Mouse (Mus musculus) Patski (cell line): ENCODE data around the gene Chadl. TPM values are rescaled to one million over a fixed set of nuclear protein-coding genes. Genes with fewer than 3 reads are reported as not detected.
"Not testable (repeated sequence)": the region's sequence is repeated elsewhere in the genome, so short reads cannot be mapped to it uniquely, and the experiment has no call there.

ENCODE experiments used
- ATAC-seq: fragments of 100-300 bp; one replicate; pipeline ENCODE4 v1.8.0; 2021
- CTCF ChIA-PET: fragments of 350-600 bp; sonication (Branson Sonifier 250); formaldehyde crosslinking; loops from one replicate; lab custom pipeline; 2022; ENCODE audit warnings: inconsistent platforms; lab: Charles Lee
- POLR2A ChIA-PET: fragments of 350-600 bp; sonication (Branson Sonifier 250); formaldehyde crosslinking; loops from one replicate; lab custom pipeline; 2022; ENCODE audit warnings: antibody characterized with exemption, inconsistent platforms; lab: Charles Lee
- DNase-seq: peaks from one replicate; pipeline ENCODE4 v3.0.0-alpha.2; 2011; ENCODE audit warnings: low read depth, low spot score
- H3K27me3 ChIP-seq: fragments of 371-371 bp; one replicate; pipeline ENCODE4 v1.5.1; 2021
- CTCF ChIP-seq: fragments of 100-300 bp; IDR thresholded peaks from one replicate; pipeline ENCODE4 v1.5.1; 2021
- in situ Hi-C: fragments of 300-500 bp; cut with MboI; formaldehyde crosslinking; loops from 3 replicates; pipeline ENCODE4 v1.11.1; 2018; ENCODE audit warnings: low pct_unique_long_range_greater_than_20kb, mixed read lengths
- polyA plus RNA-seq: library from polyadenylated mRNA; unstranded; gene quantifications from one replicate; pipeline ENCODE4 v1.2.3, GENCODE M21; 2021

Chadl gene
- polyA plus RNA-seq, 1 experiment from 2014 or later = 9.1 TPM

DNA sequence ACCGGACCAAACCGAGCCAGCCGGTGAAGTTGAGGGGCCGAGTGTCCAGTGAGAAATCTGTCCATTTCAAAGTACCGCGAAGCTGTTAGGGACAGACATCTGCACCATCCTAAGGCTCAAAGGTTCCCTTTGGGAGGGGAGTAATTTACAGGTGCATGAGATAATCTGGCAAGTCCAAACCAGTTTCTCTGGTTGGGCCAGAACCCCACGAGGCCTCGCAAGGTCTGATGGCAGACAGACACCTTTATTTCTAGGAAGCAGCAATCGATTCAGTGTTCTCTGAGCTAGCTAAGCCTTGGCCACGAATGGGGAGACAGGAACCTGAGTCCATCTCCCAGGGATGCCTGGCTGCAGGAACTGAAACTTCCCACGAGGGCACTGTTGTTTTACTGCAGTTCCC, 26.6 kb upstream of the Chadl start:
- no peak for TF ChIP-seq CTCF
- POLR2A ChIA-PET = no interaction called here
- CTCF ChIA-PET = no interaction called here
- ATAC-seq (no peak), DNase-seq (no peak)
- in situ Hi-C loops = no loop called here
- no peaks in the 10 kb centered on the region for H3K27me3 ChIP-seq

DNA sequence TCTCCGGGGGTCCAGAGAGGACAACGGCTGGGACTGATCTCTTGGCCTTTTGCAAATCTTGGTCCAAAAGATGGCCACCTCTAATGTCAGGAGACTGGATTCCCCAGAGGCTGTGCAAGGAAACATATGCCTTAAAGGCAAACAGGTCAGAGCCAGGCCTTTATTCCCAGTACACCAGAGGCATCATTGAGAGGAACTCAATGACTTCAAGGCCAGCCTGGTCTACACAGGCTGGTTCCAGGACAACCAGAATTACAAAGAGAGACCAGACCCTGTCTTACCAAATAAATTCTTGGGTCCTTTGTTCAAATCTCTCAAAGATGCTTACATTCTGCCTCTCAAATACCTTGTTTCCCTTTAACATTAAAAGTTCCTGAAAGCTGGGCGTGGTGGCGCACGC, 25.3 kb upstream of the Chadl start:
- ATAC-seq (no peak), DNase-seq (no peak)
- H3K27me3 ChIP-seq = no peaks in the 10 kb centered on the region
- ChIA-PET POLR2A (interaction anchor here (1.5 kb wide), 1 partner anchor 13 kb away, joined by 6 read pairs; no protein-coding TSS in a partner anchor), CTCF (no interaction called here)
- no peak for TF ChIP-seq CTCF
- in situ Hi-C loops = no loop called here

DNA sequence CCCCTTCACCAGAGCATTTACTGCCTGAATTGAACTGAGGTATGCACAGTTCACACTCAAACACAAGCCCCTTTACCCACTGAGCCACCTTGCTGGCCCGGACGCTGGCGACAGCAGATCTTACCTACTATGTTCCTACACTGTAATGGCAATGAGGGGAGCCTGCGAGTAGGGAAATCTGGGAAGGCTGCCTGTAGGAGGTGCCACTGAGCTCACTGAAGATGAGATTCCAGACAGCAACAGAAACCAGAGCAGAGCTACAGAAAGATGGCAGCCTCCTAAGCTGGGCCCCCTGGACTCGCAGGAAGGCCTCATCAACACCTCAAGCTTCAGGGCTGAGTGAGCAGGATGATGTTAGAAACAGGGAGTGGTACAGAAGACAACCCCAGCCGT, 22.0 kb upstream of the Chadl start:
- TF ChIP-seq CTCF = no peak
- in situ Hi-C loops = no loop called here
- no peaks in the 10 kb centered on the region for H3K27me3 ChIP-seq
- CTCF ChIA-PET = interaction anchor here (1.1 kb wide), 1 partner anchor 11 kb away, joined by 3 read pairs; no protein-coding TSS in a partner anchor
- POLR2A ChIA-PET = interaction anchor here (0.9 kb wide), 1 partner anchor 9 kb away, joined by 4 read pairs; no protein-coding TSS in a partner anchor
- no peak for ATAC-seq
- DNase-seq = no peak

DNA sequence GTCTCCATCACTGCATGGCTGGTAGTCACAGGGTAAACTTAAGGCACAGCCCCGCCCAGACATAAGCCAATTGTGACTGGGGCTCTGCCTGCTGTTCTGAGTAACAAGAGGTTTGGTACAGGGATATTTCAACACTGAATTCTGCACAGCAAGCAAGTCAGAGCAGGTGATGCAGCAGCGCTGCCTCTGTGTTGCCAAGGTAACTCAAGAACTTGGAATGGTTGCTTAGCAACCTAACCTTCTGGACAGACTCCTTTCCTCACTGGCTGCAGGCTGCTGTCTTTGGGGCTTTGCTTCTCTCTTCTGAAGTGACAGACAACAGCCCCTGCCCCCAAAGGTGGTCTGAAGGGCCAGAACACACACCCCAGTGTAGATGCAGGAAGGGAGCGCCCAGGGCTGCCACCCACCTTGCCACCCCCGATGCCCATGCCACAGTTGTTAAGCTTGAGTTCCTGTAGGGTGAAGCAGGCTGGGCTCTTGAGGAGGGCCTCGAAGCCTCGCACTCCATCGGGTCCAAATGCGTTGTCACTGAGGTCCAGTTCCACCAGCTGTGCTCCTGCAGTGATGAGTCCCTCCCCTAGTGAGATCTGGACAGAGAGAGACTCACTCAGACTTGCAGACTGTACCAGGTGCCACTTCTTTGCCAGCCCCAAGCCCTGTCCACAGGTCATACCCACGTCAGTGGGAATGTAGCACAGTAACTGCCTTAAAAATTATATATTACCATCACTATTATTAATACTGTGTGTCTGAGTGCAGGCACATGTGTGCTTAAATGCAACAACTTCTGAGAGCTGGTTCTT, 21.4 kb upstream of the Chadl start:
- ChIA-PET CTCF (interaction anchor here (0.9 kb wide), 1 partner anchor 10 kb away, joined by 3 read pairs; no protein-coding TSS in a partner anchor), POLR2A (interaction anchor here (0.9 kb wide), 1 partner anchor 10 kb away, joined by 4 read pairs; no protein-coding TSS in a partner anchor)
- no peak for ATAC-seq
- in situ Hi-C loops = no loop called here
- no peak for DNase-seq
- no peaks in the 10 kb centered on the region for H3K27me3 ChIP-seq
- TF ChIP-seq CTCF = no peak

GRCm38 (mm10) chr15:81713742-81714141, 16.7 kb upstream of the Chadl start:
- no peaks in the 10 kb centered on the region for H3K27me3 ChIP-seq
- no peak for TF ChIP-seq CTCF
- POLR2A ChIA-PET = interaction anchor here (0.6 kb wide), 1 partner anchor 208 kb away, joined by 3 read pairs; no protein-coding TSS in a partner anchor
- no peak for DNase-seq
- CTCF ChIA-PET = no interaction called here
- no peak for ATAC-seq
- in situ Hi-C loops = no loop called here

GRCm38 (mm10) chr15:81710801-81711200, 13.7 kb upstream of the Chadl start:
- no peak for ATAC-seq
- in situ Hi-C loops = no loop called here
- ChIA-PET POLR2A (no interaction called here), CTCF (interaction anchor here (1.5 to 1.8 kb wide), 2 partner anchors 9 to 11 kb away, joined by 5 to 7 read pairs; no protein-coding TSS in a partner anchor)
- H3K27me3 ChIP-seq = no peaks in the 10 kb centered on the region
- no peak for DNase-seq
- no peak for TF ChIP-seq CTCF

DNA sequence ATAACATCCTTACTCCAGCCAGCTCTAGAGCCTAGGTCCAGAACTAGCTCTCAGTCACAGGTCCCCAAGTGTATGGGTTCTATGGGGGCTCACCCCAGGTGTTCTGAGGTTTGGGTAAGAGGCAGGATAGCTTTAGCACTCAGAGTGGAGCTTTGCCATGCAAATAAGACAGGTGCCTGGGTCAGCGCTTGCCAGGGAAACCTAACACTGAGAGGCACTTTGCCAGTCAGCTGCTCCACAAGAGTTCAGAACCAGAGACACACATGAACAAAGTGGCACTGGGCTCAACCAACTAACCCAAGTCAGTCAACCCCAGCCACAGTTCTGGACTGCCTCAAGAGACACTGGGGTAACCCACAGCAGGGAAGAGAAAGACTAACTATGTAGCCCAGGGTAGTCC, 12.6 kb upstream of the Chadl start:
- ChIA-PET CTCF (interaction anchor here (1.1 to 1.8 kb wide), 3 partner anchors 10 to 18 kb away, joined by 4 to 7 read pairs (median 5); no protein-coding TSS in a partner anchor), POLR2A (interaction anchor here (1.5 kb wide), 1 partner anchor 12 kb away, joined by 6 read pairs; no protein-coding TSS in a partner anchor)
- in situ Hi-C loops = no loop called here
- ATAC-seq = no peak
- H3K27me3 ChIP-seq = no peaks in the 10 kb centered on the region
- no peak for TF ChIP-seq CTCF
- no peak for DNase-seq

DNA sequence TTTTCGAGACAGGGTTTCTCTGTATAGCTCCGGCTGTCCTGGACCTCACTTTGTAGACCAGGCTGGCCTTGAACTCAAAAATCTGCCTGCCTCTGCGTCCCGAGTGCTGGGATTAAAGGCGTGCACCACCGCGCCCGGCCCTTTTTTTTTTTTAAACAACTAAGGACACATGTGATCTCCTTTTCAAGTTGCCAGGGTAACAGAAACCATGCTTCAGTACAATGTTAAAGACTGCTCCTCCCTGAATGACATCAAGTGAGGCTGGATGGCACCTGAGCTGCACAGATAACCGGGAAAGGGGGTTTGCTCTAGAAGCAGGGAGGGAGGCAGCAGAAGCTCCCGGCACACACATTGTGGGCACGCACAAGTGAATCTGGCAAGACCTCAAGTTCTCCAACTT, 11.9 kb upstream of the Chadl start:
- in situ Hi-C loops = no loop called here
- no peak for TF ChIP-seq CTCF
- no peak for DNase-seq
- no peak for ATAC-seq
- POLR2A ChIA-PET = interaction anchor here (1.5 kb wide), 1 partner anchor 12 kb away, joined by 6 read pairs; no protein-coding TSS in a partner anchor
- CTCF ChIA-PET = interaction anchor here (1.0 to 1.5 kb wide), 3 partner anchors 11 to 19 kb away, joined by 3 to 5 read pairs (median 4); no protein-coding TSS in a partner anchor
- H3K27me3 ChIP-seq = no peaks in the 10 kb centered on the region

GRCm38 (mm10) chr15:81703094-81703489, 6.0 kb upstream of the Chadl start:
- POLR2A ChIA-PET = no interaction called here
- TF ChIP-seq CTCF = no peak
- ATAC-seq (no peak), DNase-seq (no peak)
- in situ Hi-C loops = no loop called here
- no peaks in the 10 kb centered on the region for H3K27me3 ChIP-seq
- CTCF ChIA-PET = interaction anchor here (1.6 kb wide), 1 partner anchor 9 kb away, joined by 4 read pairs; no protein-coding TSS in a partner anchor

DNA sequence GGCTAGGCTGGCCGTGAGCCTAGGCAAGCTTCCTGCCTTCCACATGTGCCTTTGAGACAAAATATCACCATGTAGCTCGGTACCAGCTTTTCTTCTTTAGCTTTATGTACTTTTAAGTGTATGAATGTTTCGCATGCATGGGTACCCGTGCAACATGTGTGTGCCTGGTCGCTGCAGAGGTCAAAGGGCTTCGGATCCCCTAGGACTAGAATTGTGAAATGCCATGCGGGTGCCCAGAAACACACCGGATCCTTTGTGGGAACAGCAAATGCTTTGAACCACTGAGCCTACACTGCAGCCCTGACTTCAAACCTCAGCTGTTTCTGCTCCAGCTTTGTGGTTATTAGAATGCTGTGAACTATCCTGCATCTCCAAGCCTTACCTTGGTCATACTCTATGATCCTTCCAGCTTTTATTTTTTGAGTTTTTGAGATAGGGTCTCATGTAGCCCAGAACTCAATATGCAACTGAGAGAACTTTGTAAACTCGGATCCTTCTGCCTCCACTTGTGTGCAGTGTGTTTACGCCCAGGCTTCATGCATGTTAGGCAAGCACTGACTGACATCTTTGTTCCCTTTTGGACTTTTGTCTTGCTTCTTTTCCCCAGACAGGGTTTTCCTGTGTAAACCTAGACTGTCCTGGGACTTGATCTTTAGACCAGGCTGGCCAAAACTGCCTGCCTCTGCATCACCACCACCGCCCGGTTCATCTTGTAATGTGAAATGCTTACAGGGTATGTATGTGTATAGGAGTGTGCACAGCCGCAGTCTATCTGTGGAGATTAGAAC, 5.4 kb upstream of the Chadl start:
- TF ChIP-seq CTCF = no peak
- H3K27me3 ChIP-seq = no peaks in the 10 kb centered on the region
- ATAC-seq (no peak), DNase-seq (no peak)
- ChIA-PET POLR2A (no interaction called here), CTCF (interaction anchor here (0.8 to 1.7 kb wide), 3 partner anchors 8 to 15 kb away, joined by 3 to 5 read pairs (median 4); no protein-coding TSS in a partner anchor)
- in situ Hi-C loops = no loop called here

DNA sequence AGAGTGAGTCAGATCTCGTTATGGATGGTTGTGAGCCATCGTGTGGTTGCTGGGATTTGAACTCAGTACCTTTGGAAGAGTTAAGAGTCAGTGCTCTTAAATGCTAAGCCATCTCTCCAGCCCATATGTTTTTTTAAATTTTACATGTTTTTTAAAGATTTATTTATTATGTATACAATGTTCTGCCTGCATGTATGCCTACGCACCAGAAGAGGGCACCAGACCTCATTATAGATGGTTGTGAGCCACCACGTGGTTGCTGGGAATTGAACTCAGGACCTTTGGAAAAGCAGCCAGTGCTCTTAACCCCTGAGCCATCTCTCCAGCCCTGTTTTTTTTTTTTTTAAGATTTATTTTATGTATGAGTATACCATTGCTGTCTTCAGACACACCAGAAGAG, 4.3 kb upstream of the Chadl start:
- POLR2A ChIA-PET, ATAC-seq, in situ Hi-C loops, DNase-seq, H3K27me3 ChIP-seq: not testable (repeated sequence)
- CTCF ChIA-PET = interaction anchor here (0.8 to 1.7 kb wide), 2 partner anchors 10 to 16 kb away, joined by 3 to 5 read pairs; no protein-coding TSS in a partner anchor
